Mouse (Mus musculus): ENCODE data around the gene Glipr2. TPM values are rescaled to one million over a fixed set of nuclear protein-coding genes. Genes with fewer than 3 reads are reported as not detected.
A peak's percentile ranks its signal among the peaks of the same experiment; 100 is the strongest.

The Glipr2 gene
- total RNA-seq, 2 experiments from 2014 or later, result 3.7 to 5.3 TPM

DNA sequence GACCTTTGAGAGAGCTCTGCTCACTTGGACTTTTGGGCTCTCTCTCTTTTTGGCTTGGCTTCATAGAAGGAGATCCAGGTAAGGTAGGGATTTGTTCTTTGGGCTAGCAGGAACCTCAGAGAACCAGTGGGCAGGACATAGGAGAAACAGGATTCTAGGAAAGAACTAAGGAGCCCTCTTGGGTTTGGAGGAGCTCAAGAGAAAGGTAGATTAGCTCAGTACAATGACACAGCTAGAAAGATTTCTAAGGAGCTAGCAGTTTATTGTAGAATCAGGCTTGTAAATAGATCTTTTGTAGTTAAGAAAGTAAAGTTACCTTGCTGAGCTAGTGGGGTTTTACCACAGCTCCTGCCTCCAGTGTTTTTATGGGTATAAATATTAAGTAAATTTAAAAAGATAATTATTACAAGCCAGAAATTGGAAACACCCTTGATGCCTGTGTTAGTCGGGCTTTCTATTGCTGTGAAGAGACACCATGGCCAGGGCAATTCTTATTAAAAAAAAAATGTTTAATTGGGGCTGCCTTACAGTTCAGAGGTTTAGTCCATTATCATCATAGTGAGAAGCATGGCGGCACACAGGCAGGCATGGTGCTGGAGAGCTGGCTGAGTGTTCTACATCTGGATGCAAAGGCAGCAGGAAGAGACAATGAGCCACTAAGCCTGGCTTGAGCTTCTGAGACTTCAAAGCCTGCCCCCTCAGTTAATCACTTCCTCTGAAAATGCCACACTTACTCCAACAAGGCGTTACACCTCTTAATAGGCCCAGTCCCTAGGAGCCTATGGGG is 47.6 kb downstream of the Glipr2 start:
- no peak for DNase-seq

DNA sequence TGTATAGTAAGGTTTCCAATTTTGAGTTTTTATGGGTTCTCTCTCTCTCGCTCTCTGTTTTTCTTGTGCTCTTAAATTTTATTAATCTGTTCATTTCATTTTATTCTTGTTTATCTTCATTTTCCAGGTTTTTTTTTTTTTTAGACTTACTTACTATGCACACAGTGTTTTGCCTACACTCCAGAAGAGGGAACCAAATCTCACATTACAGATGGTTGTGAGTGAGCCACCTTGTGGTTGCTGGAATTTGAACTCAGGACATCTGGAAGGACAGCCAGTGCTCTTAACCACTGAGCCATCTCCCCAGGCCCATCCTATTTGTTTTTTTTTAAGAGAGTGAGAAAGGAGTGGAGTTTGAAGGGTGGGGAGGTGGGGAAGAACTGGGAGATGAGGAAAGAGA is 53.0 kb downstream of the Glipr2 start:
- DNase-seq, result no peak

GRCm38 (mm10) chr4:44010893-44011292 is 53.7 kb downstream of the Glipr2 start:
- DNase-seq, result no peak

- no peak for DNase-seq
Measured at GRCm38 (mm10) chr4:44011799-44012198, 54.6 kb downstream of the Glipr2 start.

- peak; percentile 94 for DNase-seq
Measured at GRCm38 (mm10) chr4:44012376-44013367, 55.5 kb downstream of the Glipr2 start.

DNA sequence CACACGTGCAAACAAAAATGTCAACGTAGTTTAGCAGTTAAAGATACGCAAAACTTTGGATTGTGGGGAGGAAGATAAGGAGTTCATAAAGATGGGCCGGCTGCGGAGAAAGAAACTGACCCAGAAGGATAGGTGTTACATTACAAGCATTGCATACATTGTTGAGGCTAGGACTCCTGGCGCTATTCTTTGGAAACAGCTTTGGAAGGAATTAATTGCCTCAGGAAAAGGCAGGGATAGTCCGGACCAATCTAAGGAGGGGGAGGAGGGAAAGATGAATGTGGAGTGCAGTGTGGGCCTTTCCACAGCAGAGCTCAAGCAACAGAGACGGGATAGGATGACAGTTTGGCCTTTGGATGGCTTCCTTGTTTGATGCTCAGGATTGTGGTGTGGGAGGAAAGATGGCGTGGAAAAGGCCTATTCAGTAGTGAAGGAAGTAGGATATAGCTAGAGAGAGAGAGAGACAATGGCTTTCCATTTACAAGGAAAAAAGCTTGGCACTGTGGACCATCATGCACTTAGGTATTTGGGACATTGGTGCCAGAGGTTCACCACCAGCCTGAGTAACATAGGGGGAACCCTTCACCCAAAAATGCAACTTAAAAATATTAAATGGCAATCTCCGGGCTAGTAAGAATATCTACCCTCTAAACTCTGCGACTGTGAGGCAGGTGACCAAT is 56.3 kb downstream of the Glipr2 start:
- no peak for DNase-seq

DNA sequence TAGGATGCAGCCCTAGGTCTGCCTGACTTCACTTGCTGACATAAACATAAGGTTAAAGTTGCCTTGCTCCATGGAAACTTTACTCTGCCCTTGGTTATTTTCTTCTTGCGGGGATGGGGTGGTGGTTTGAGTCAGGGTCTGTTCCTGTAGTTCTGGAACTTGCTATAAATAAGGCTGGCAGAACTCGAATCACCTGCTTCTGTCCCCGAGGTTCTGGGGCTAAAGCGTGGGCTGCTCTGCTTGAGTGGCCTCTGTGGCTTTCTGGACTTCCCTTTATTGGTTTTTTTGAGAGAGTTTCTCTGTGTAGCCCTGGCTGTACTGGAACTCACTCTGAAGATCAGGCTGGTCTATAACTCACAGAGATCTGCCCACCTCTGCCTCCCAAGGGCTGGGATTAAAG is 58.9 kb downstream of the Glipr2 start:
- DNase-seq, result no peak

GRCm38 (mm10) chr4:44016791-44017190 is 59.6 kb downstream of the Glipr2 start:
- DNase-seq, result no peak

DNA sequence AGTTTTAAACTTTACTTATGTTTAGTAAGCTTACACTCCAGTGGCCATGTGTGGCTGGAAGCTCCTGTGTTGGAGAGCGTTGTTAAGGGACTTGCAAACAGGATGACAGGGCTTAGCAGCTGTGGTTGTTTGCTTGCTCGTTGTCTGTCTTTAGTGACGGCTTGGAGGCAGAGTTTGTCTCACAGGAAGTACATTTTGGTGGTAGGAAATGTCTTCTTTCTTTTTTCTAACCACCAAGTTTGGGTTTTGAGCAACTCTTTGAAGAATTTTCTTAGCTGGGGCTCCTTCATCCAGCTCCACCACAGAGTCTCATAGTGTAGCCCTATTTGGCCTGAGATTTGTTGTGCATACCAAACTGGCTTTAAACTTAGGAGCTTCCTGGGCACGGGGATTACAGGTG is 65.1 kb downstream of the Glipr2 start:
- no peak for DNase-seq

GRCm38 (mm10) chr4:44022766-44023165 is 65.6 kb downstream of the Glipr2 start:
- DNase-seq, result no peak

- no peak for DNase-seq
Measured at GRCm38 (mm10) chr4:44023681-44024080, 66.5 kb downstream of the Glipr2 start.

DNA sequence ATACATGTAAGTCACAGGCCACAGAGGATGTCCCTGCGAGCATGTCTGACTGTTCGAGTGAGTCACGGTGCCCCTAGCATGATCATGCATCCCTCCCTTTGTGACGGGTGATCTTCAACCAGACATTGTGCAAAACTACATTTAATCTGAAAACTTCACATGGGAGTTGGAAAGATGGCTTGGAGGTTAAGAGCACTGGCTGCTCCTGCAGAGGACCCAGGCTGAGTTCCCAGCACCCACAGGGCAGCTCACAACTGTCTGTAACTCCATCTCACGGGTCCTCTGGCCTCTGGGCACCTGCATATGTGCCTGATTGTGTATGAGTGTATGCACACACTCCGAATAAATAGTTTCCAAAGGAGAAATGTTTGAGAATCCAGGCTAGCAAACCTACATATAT is 67.0 kb downstream of the Glipr2 start:
- no peak for DNase-seq

- no peak for DNase-seq
Measured at GRCm38 (mm10) chr4:44025570-44025969, 68.4 kb downstream of the Glipr2 start.

Other genes with a start within 250 kb of the Glipr2 start
- not detected for gene Olfr71, start 247.1 kb upstream of the Glipr2 start, total RNA-seq (2021)
- 1 to 10 TPM; 2.3 to 3.9 TPM for gene Hrct1, start 230.2 kb upstream of the Glipr2 start, total RNA-seq (2021)
- 1 to 10 TPM; 1.7 to 2.6 TPM for gene Spaar, start 227.4 kb upstream of the Glipr2 start, total RNA-seq (2021)
- gene Olfr159, start 186.4 kb upstream of the Glipr2 start, total RNA-seq (2021), result not detected
- gene Olfr156, start 133.5 kb upstream of the Glipr2 start, total RNA-seq (2021), result not detected
- not detected for gene Olfr157, start 117.2 kb upstream of the Glipr2 start, total RNA-seq (2021)
- not detected for gene Olfr155, start 105.8 kb upstream of the Glipr2 start, total RNA-seq (2021)
- 10 to 100 TPM; 20.6 to 22.0 TPM for gene Reck, start 81.9 kb upstream of the Glipr2 start, total RNA-seq (2021)
- not detected for gene Ccin, start 26.1 kb downstream of the Glipr2 start, total RNA-seq (2021)
- 100 to 1,000 TPM; 183 to 188 TPM for gene Clta, start 47.1 kb downstream of the Glipr2 start, total RNA-seq (2021)
- 10 to 100 TPM; 27.2 to 47.5 TPM for gene Gne, start 126.8 kb downstream of the Glipr2 start, total RNA-seq (2021)

All from adrenal gland, postnatal 36 days (tissue).